Mouse (Mus musculus): Measurements from ENCODE around the gene Stoml2. TPM values are rescaled to one million over a fixed set of nuclear protein-coding genes. Genes with fewer than 3 reads are reported as not detected.

The Stoml2 gene
- polyA plus RNA-seq (2014; fragmentation: Nextera tagmentation; extraction: Ambion mirVana), result 365 TPM in 2 replicates

- Histone ChIP-seq H3K4me2 (peak within 1 kb of the TSS; percentile 80), H3K4me1 (ENCODE audit: control insufficient read depth, insufficient read depth, low read length) (peaks cover 17% of the 10 kb centered on the region), H3K9ac (ENCODE audit: low read length) (peak within 1 kb of the TSS; percentile 85), H3K27ac (ENCODE audit: low read depth, low read length) (peak within 1 kb of the TSS; percentile 91), H3K36me3 (ENCODE audit: control insufficient read depth, insufficient read depth, low read length) (peaks cover 19% of the 10 kb centered on the region), H3K4me3 (ENCODE audit: low read depth, low read length) (peak within 1 kb of the TSS; percentile 63), H3K27me3 (ENCODE audit: control insufficient read depth, insufficient read depth, low read length) (no peaks in the 10 kb centered on the region), H3K9me3 (ENCODE audit: control insufficient read depth, low read length) (no peaks in the 10 kb centered on the region)
- peak; percentile 99 for DNase-seq (ENCODE audit: low spot score, missing footprints)
- peak; percentile 96 for ATAC-seq (ENCODE audit: low FRiP score)
- WGBS, result under 1% methylated on average over 38 of the region's 38 CpGs
These were observed at the start of gene Stoml2 for GRCm38 (mm10) chr4:43031237-43031995. Gene Stoml2 (minus strand): TSS chr4:43031710.

DNA sequence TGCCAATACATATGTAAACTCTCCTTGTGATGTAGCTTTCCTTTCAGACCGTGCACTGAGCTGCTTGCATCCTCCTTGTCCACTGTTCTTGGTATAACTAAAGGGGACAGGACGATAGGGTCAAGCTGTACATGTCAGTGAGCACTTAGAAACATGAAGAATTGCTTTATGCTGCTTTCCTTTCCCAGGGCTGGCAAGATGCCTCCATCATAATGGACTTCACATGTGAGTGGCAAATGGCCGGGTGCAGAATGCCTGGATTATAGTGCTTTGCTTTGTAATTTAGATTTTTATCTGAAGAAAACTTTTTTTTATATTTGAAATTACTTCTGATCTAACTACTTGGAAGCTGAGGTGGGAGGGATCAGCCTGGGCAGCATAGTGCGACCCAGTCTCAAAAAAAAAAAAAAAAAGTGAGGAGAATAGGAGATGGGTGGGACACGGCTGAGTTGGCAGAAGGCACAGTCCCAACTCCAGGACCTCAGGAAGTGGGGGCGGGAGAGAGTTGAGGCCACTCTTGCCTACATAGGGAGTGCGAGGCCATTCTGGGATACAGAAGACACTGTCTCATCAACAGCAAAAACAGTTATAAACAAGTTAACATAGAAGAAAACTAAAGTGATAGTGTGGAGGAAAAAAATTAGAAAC, 46.7 kb upstream of the Stoml2 start:
- no peak for ATAC-seq (ENCODE audit: low FRiP score)
- H3K4me1 ChIP-seq (ENCODE audit: control insufficient read depth, insufficient read depth, low read length), result no peaks in the 10 kb centered on the region
- no peak overlapping the region for H3K4me3 ChIP-seq (ENCODE audit: low read depth, low read length)
- no peaks in the 10 kb centered on the region for H3K36me3 ChIP-seq (ENCODE audit: control insufficient read depth, insufficient read depth, low read length)
- WGBS, result 70% methylated on average over 7 of the region's 7 CpGs
- no peaks in the 10 kb centered on the region for H3K27me3 ChIP-seq (ENCODE audit: control insufficient read depth, insufficient read depth, low read length)
- no peak overlapping the region for H3K27ac ChIP-seq (ENCODE audit: low read depth, low read length)
- no peak overlapping the region for H3K4me2 ChIP-seq
- no peak overlapping the region for H3K9ac ChIP-seq (ENCODE audit: low read length)
- DNase-seq (ENCODE audit: low spot score, missing footprints), result no peak
- H3K9me3 ChIP-seq (ENCODE audit: control insufficient read depth, low read length), result no peaks in the 10 kb centered on the region

DNA sequence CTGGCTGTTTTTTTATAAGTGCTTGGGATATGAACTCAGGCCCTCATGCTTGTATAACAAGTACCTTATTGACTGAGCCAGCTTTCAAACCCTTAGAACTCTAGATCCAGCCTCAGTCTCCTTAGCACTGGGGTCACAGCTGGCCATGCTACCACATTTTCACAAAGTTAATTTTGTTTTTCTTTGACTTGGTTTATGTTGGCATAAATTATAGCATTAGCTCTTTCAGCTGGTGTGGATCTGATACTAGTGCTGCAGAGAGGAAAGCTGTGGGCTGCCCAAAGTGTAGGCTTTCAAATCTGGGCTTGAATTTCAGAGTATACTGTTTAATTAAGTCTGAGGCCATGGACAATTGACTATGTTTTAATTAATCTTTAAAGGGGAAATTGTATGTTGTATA, 43.4 kb upstream of the Stoml2 start:
- H3K27ac ChIP-seq (ENCODE audit: low read depth, low read length), result no peak overlapping the region
- no peaks in the 10 kb centered on the region for H3K27me3 ChIP-seq (ENCODE audit: control insufficient read depth, insufficient read depth, low read length)
- H3K4me1 ChIP-seq (ENCODE audit: control insufficient read depth, insufficient read depth, low read length), result no peaks in the 10 kb centered on the region
- DNase-seq (ENCODE audit: low spot score, missing footprints) (no peak), ATAC-seq (ENCODE audit: low FRiP score) (no peak)
- no peaks in the 10 kb centered on the region for H3K36me3 ChIP-seq (ENCODE audit: control insufficient read depth, insufficient read depth, low read length)
- no peak overlapping the region for H3K4me3 ChIP-seq (ENCODE audit: low read depth, low read length)
- H3K9ac ChIP-seq (ENCODE audit: low read length), result no peak overlapping the region
- H3K9me3 ChIP-seq (ENCODE audit: control insufficient read depth, low read length), result no peaks in the 10 kb centered on the region
- H3K4me2 ChIP-seq, result no peak overlapping the region

GRCm38 (mm10) chr4:43065471-43065870, 34.0 kb upstream of the Stoml2 start:
- H3K4me2 ChIP-seq, result no peak overlapping the region
- no peak overlapping the region for H3K27ac ChIP-seq (ENCODE audit: low read depth, low read length)
- H3K36me3 ChIP-seq (ENCODE audit: control insufficient read depth, insufficient read depth, low read length), result no peaks in the 10 kb centered on the region
- no peak overlapping the region for H3K9ac ChIP-seq (ENCODE audit: low read length)
- H3K9me3 ChIP-seq (ENCODE audit: control insufficient read depth, low read length), result no peaks in the 10 kb centered on the region
- ATAC-seq (ENCODE audit: low FRiP score) (no peak), DNase-seq (ENCODE audit: low spot score, missing footprints) (no peak)
- WGBS, result 94% methylated on average over 4 of the region's 4 CpGs
- H3K4me3 ChIP-seq (ENCODE audit: low read depth, low read length), result no peak overlapping the region
- no peaks in the 10 kb centered on the region for H3K27me3 ChIP-seq (ENCODE audit: control insufficient read depth, insufficient read depth, low read length)
- no peaks in the 10 kb centered on the region for H3K4me1 ChIP-seq (ENCODE audit: control insufficient read depth, insufficient read depth, low read length)

- Histone ChIP-seq H3K36me3 (ENCODE audit: control insufficient read depth, insufficient read depth, low read length) (no peaks in the 10 kb centered on the region), H3K9ac (ENCODE audit: low read length) (no peak overlapping the region), H3K9me3 (ENCODE audit: control insufficient read depth, low read length) (no peaks in the 10 kb centered on the region; the same call in 1 of the 2 replicates), H3K27me3 (ENCODE audit: control insufficient read depth, insufficient read depth, low read length) (no peaks in the 10 kb centered on the region; the same call in 1 of the 2 replicates), H3K4me3 (ENCODE audit: low read depth, low read length) (no peak overlapping the region), H3K4me2 (no peak overlapping the region), H3K27ac (ENCODE audit: low read depth, low read length) (no peak overlapping the region), H3K4me1 (ENCODE audit: control insufficient read depth, insufficient read depth, low read length) (no peaks in the 10 kb centered on the region)
- 56% methylated on average over 3 of the region's 3 CpGs for WGBS
- ATAC-seq (ENCODE audit: low FRiP score) (no peak), DNase-seq (ENCODE audit: low spot score, missing footprints) (no peak)
These were observed 28.8 kb upstream of the Stoml2 start for GRCm38 (mm10) chr4:43060286-43060685.

DNA sequence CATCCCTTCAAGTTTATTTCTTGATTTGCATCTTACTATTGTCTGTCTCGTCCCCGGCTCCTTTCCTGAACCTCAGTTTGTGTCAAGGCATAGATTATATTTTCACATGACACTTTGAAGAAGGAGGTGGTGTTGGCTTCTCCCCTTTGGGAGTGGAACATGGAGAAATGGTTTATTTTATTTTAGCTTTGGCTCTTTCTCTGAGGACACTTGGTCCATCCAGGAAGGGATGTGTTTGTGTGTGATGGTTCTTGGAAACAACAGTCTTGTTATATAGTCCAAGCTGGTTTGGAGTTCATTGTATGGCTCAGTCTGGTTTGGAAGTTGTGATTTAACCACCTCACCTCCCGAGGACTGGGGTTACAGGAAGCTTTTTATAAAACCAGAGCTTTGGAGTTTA, 28.2 kb upstream of the Stoml2 start:
- peak overlapping the region; percentile 81 for H3K4me2 ChIP-seq
- 38% methylated on average over 3 of the region's 3 CpGs for WGBS
- peak; percentile 91 for DNase-seq (ENCODE audit: low spot score, missing footprints)
- no peaks in the 10 kb centered on the region for H3K36me3 ChIP-seq (ENCODE audit: control insufficient read depth, insufficient read depth, low read length)
- no peak for ATAC-seq (ENCODE audit: low FRiP score)
- no peak overlapping the region for H3K27ac ChIP-seq (ENCODE audit: low read depth, low read length)
- no peaks in the 10 kb centered on the region for H3K4me1 ChIP-seq (ENCODE audit: control insufficient read depth, insufficient read depth, low read length)
- no peaks in the 10 kb centered on the region; the same call in 1 of the 2 replicates for H3K9me3 ChIP-seq (ENCODE audit: control insufficient read depth, low read length)
- H3K27me3 ChIP-seq (ENCODE audit: control insufficient read depth, insufficient read depth, low read length), result no peaks in the 10 kb centered on the region; the same call in 1 of the 2 replicates
- peak overlapping the region; percentile 70 for H3K4me3 ChIP-seq (ENCODE audit: low read depth, low read length)
- peak overlapping the region; percentile 82 for H3K9ac ChIP-seq (ENCODE audit: low read length)

GRCm38 (mm10) chr4:43058753-43059654, 27.5 kb upstream of the Stoml2 start, which contains the start of gene Unc13b:
Gene Unc13b (plus strand): TSS chr4:43058953.
- H3K4me1 ChIP-seq (ENCODE audit: control insufficient read depth, insufficient read depth, low read length), result no peaks in the 10 kb centered on the region
- H3K36me3 ChIP-seq (ENCODE audit: control insufficient read depth, insufficient read depth, low read length), result no peaks in the 10 kb centered on the region
- H3K27ac ChIP-seq (ENCODE audit: low read depth, low read length), result peak within 1 kb of the TSS; percentile 54; the same call in 1 of the 2 replicates
- H3K27me3 ChIP-seq (ENCODE audit: control insufficient read depth, insufficient read depth, low read length), result no peaks in the 10 kb centered on the region; the same call in 1 of the 2 replicates
- H3K9ac ChIP-seq (ENCODE audit: low read length), result peak within 1 kb of the TSS; percentile 82
- H3K4me2 ChIP-seq, result peak within 1 kb of the TSS; percentile 81
- ATAC-seq (ENCODE audit: low FRiP score), result peak; percentile 98
- H3K9me3 ChIP-seq (ENCODE audit: control insufficient read depth, low read length), result no peaks in the 10 kb centered on the region; the same call in 1 of the 2 replicates
- WGBS, result under 1% methylated on average over 90 of the region's 90 CpGs
- peak within 1 kb of the TSS; percentile 70 for H3K4me3 ChIP-seq (ENCODE audit: low read depth, low read length)
- DNase-seq (ENCODE audit: low spot score, missing footprints), result peak; percentile 97

DNA sequence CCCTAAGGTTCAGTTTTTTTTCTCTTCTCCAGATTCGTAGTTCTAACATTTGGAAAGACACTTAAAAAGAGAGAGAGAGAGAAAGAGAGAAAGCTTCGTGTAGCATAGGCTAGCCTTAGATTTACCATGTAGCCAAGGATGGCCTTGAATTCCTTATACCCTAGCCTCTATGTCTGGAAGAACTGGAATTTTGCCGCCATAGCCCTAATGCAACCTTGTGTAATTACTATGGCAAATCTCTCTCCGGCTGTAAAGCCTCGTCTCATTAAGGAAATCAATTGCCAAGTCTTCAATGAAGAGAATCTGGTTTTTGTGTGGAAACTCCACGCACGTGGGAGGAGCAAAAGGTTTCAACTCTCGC, 26.9 kb upstream of the Stoml2 start:
- peak overlapping the region; percentile 70 for H3K4me3 ChIP-seq (ENCODE audit: low read depth, low read length)
- no peaks in the 10 kb centered on the region for H3K36me3 ChIP-seq (ENCODE audit: control insufficient read depth, insufficient read depth, low read length)
- no peaks in the 10 kb centered on the region for H3K4me1 ChIP-seq (ENCODE audit: control insufficient read depth, insufficient read depth, low read length)
- no peak for DNase-seq (ENCODE audit: low spot score, missing footprints)
- WGBS, result 19% methylated on average over 8 of the region's 8 CpGs
- H3K27me3 ChIP-seq (ENCODE audit: control insufficient read depth, insufficient read depth, low read length), result no peaks in the 10 kb centered on the region; the same call in 1 of the 2 replicates
- peak overlapping the region; percentile 82 for H3K9ac ChIP-seq (ENCODE audit: low read length)
- no peak overlapping the region for H3K27ac ChIP-seq (ENCODE audit: low read depth, low read length)
- ATAC-seq (ENCODE audit: low FRiP score), result peak; percentile 22; the same call in 1 of the 2 replicates
- H3K4me2 ChIP-seq, result peak overlapping the region; percentile 81
- H3K9me3 ChIP-seq (ENCODE audit: control insufficient read depth, low read length), result no peaks in the 10 kb centered on the region; the same call in 1 of the 2 replicates

All from midbrain, embryonic 11.5 days (tissue).